Mouse (Mus musculus) liver, embryonic 14.5 days (tissue): ENCODE measurements around the gene Myo18b.

Source experiments
- CTCF ChIP-seq: IDR thresholded peaks from 2 replicates; pipeline ENCODE4 v1.5.1; 2016; ENCODE audit warnings: antibody characterized with exemption, low read depth, control low read depth
- EP300 ChIP-seq: IDR thresholded peaks from 2 replicates; pipeline ENCODE4 v1.6.1; 2016; ENCODE audit warnings: antibody characterized with exemption, low read depth

DNA sequence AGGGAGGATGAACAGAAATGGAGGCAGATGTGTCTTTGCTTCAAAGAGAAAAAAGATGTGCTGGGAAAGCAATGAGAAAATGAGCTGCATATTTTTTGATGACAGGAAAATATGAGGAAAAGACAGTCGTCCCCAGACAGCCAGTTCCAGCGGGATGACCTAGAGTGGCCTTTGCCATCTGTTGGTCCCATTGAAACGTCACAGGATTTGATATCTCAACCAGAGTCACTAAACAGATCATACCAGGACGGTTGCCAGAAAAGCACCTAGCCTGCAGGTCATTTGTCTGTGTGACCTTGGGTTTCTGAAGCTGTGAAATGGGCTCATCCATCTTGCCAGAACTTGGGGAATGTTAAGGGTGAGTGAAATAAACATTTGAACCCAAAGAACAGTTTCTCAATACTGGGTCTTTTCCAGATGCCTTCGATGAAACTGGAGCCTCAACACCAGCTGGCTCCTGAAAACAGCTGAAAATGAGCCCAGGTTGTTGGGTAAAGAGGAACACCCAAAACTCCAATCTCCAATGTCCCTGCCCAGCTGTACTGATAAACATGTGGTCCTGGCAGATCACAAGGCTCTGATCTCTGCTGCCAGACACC lies 2.6 kb downstream of the Myo18b start:
- TF ChIP-seq EP300, result no peak
- TF ChIP-seq CTCF, result no peak
